ENCODE assay signal across 8 mouse cellular contexts in the genomic region with DNA sequence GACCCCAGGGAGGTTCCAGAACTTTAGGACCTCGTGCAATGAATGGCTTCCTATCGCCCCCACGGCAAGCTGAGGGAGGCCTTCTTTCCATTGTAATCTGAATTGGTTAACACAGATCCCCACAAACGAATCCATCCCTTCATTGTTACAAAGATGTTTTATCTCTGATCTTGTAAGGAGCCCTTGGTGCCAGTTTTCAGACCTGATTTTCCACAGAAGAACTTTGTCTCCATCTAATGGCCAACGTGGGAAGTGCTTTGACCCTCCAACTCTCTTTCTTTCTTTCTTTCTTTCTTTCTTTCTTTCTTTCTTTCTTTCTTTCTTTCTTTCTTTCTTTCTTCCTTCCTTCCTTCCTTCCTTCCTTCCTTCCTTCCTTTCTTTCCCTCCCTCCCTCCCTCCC.
DNase-seq lines count a peak whose midpoint lies in the region; ATAC-seq and TF ChIP-seq lines count a peak whose summit lies in the region.
"Not testable (repeated sequence)": the region's sequence is repeated elsewhere in the genome, so short reads cannot be mapped to it uniquely, and the experiment has no call there.

No protein-coding gene starts in this region.

- intact Hi-C loops in heart, postnatal 10 days (cut with DNase I), result loop anchor here (10.0 kb wide), 2 partner anchors 408 to 478 kb away; no protein-coding TSS in a partner anchor

- DNase-seq in c-Kit-positive CD71-negative TER-119-negative erythroid progenitor cells, embryonic 14.5 days (ENCODE audit: low read depth), result peak; percentile 19
- DNase-seq in embryo, embryonic 9.5 days (ENCODE audit: extremely low spot score), result peak; percentile 25
- DNase-seq in heart, postnatal 10 days, result peak; percentile 44 to 72
- peak; percentile 31 for DNase-seq in kidney, adult 9 months
- DNase-seq in liver, adult 2 months (ENCODE audit: extremely low read depth, low read depth, low spot score), result not testable (repeated sequence)
- DNase-seq in midbrain, postnatal 0 days (ENCODE audit: low spot score), result peak; percentile 70
- peak; percentile 52 for DNase-seq in thymus, postnatal 14 days

- H3K27ac ChIP-seq in liver, adult 2 months (replicated peaks; ENCODE audit: insufficient read depth, low read depth, low read length); midbrain, postnatal 0 days (ENCODE audit: low read depth, low read length): not testable (repeated sequence)

- H3K27me3 ChIP-seq in E14TG2a.4 (ENCODE audit: insufficient read depth, low read length); liver, adult 2 months (ENCODE audit: control insufficient read depth, insufficient read depth, low read length); midbrain, postnatal 0 days (ENCODE audit: insufficient read depth, low read length): not testable (repeated sequence)

- H3K9ac ChIP-seq in liver, adult 2 months (ENCODE audit: low read depth, low read length); midbrain, postnatal 0 days (replicated peaks; ENCODE audit: low read length, poor library complexity, severe bottlenecking): not testable (repeated sequence)

- not testable (repeated sequence) for H3K4me3 ChIP-seq in E14TG2a.4 (replicated peaks; ENCODE audit: low read length); liver, adult 2 months (ENCODE audit: insufficient read depth, low read depth, low read length); midbrain, postnatal 0 days (ENCODE audit: low read depth, low read length)

- TF ChIP-seq POLR2A in liver, adult 2 months (IDR thresholded peaks at IDR 0.05; ENCODE audit: extremely low read depth, insufficient read depth, low read length), result not testable (repeated sequence)

- not testable (repeated sequence) for H3K4me2 ChIP-seq in midbrain, postnatal 0 days (ENCODE audit: low read depth, low read length, poor library complexity, severe bottlenecking)

- TF ChIP-seq CTCF in E14TG2a.4 (conservative IDR thresholded peaks at IDR 0.05; ENCODE audit: low read length), result peak; percentile 62
- TF ChIP-seq CTCF in liver, adult 2 months (IDR thresholded peaks at IDR 0.05; ENCODE audit: low read depth, low read length), result 0 out of 2 replicates have a peak, but pooled peaks have one; percentile 11
- TF ChIP-seq CTCF in midbrain, postnatal 0 days (IDR thresholded peaks at IDR 0.05), result peak; percentile 91

- H3K36me3 ChIP-seq in E14TG2a.4 (ENCODE audit: insufficient read depth, low read length); liver, adult 2 months (ENCODE audit: control insufficient read depth, insufficient read depth, low read length); midbrain, postnatal 0 days (ENCODE audit: insufficient read depth, low read length): not testable (repeated sequence)

- H3K79me2 ChIP-seq in liver, adult 2 months (ENCODE audit: control insufficient read depth, insufficient read depth, low read length), result not testable (repeated sequence)

- H3K9me3 ChIP-seq in E14TG2a.4 (ENCODE audit: low read length); midbrain, postnatal 0 days (ENCODE audit: low read length): not testable (repeated sequence)

- not testable (repeated sequence) for ATAC-seq in midbrain, postnatal 0 days (ENCODE audit: low FRiP score)

- peaks cover 13% of the 10 kb centered on the region for H3K4me1 ChIP-seq in E14TG2a.4 (replicated peaks; ENCODE audit: low read depth, low read length)
- not testable (repeated sequence) for H3K4me1 ChIP-seq in liver, adult 2 months (ENCODE audit: control insufficient read depth, insufficient read depth, low read length); midbrain, postnatal 0 days (ENCODE audit: insufficient read depth, low read length)

- WGBS in liver, adult 2 months, result 29% methylated on average over 5 of the region's 5 CpGs
- 20% methylated on average over 5 of the region's 5 CpGs for WGBS in midbrain, postnatal 0 days

Comparison
In these comparisons a context has a peak if more than half of its experiments do, and no peak if none do; other contexts are left out.
1. CTCF ChIP-seq: peak in every context shown above with its lines; median percentile 91 in midbrain, postnatal 0 days; 62 in E14TG2a.4; 11 in liver, adult 2 months.